ENCODE assay signal across 13 mouse cellular contexts in genomic region chr9:118737124-118737523, GRCm38 (mm10).
DNase-seq lines count a peak whose midpoint lies in the region; ATAC-seq and TF ChIP-seq lines count a peak whose summit lies in the region.
"Had no signal": no experiment of that assay in that cellular context is flagged by ENCODE, and none has a peak within 500 bp of the region (broad histone marks: within the 10 kb centered on the region; RNA-seq: fewer than 3 reads in every experiment).

No protein-coding gene starts in this region.

- H3K27me3 ChIP-seq in kidney, adult 2 months (replicated peaks; ENCODE audit: control insufficient read depth, insufficient read depth, low read length): no peaks in the 10 kb centered on the region
- H3K27me3 ChIP-seq in kidney, embryonic 14.5 days (ENCODE audit: control insufficient read depth, insufficient read depth, low read length): no peaks in the 10 kb centered on the region

- H3K9ac ChIP-seq in kidney, embryonic 14.5 days (ENCODE audit: low read depth, low read length): no peak overlapping the region

- H3K27ac ChIP-seq in kidney, adult 2 months (ENCODE audit: insufficient read depth, low read depth, low read length): peak overlapping the region; percentile 53; the same call in 1 of the 2 replicates
- H3K27ac ChIP-seq in kidney, embryonic 14.5 days (ENCODE audit: low read depth, low read length): no peak overlapping the region
- H3K27ac ChIP-seq: macrophage had no signal

- no peak for TF ChIP-seq CTCF in kidney, adult 2 months (conservative IDR thresholded peaks at IDR 0.05; ENCODE audit: insufficient read depth, insufficient read length, low read depth, low read length)

- H3K4me1 ChIP-seq in kidney, adult 2 months (ENCODE audit: control insufficient read depth, insufficient read depth, low read length): 0 out of 2 replicates have a peak, but pooled peaks cover 2% of the 10 kb centered on the region
- no peaks in the 10 kb centered on the region for H3K4me1 ChIP-seq in kidney, embryonic 14.5 days (ENCODE audit: control insufficient read depth, insufficient read depth, low read length)

- TF ChIP-seq POLR2A in kidney, adult 2 months (IDR thresholded peaks at IDR 0.05; ENCODE audit: low read depth, low read length): no peak

- intact Hi-C loops in gastrocnemius, postnatal 36 days (cut with DNase I): no loop called here

- peak; percentile 39 for DNase-seq in gastrocnemius, adult 18-20 months (ENCODE audit: low spot score)
- DNase-seq in gastrocnemius, postnatal 36 days: no peak
- DNase-seq in kidney, adult 2 months: no peak
- DNase-seq in urinary bladder, postnatal 36 days (ENCODE audit: low spot score in 2 of 2): peak; percentile 6 to 7
- DNase-seq in urinary bladder, postnatal 10 days (ENCODE audit: low spot score): no peak
- no peak for DNase-seq in right cerebral cortex, adult 18-20 months
- no peak for DNase-seq in neural tube, embryonic 10.5 days (ENCODE audit: extremely low spot score, low spot score)
- DNase-seq: cerebellum, adult 11 months; right cerebral cortex, postnatal 14 days had no signal

- H3K4me3 ChIP-seq in kidney, adult 2 months (ENCODE audit: insufficient read depth, low read depth, low read length): no peak overlapping the region
- H3K4me3 ChIP-seq in kidney, embryonic 14.5 days (ENCODE audit: low read length): no peak overlapping the region

- no peaks in the 10 kb centered on the region for H3K36me3 ChIP-seq in kidney, adult 2 months (ENCODE audit: control insufficient read depth, insufficient read depth, low read length)
- H3K36me3 ChIP-seq in kidney, embryonic 14.5 days (ENCODE audit: control insufficient read depth, insufficient read depth, low read length): no peaks in the 10 kb centered on the region
- H3K36me3 ChIP-seq: G1E had no signal

- WGBS in kidney, adult 2 months: 66% methylated on average over 2 of the region's 2 CpGs
- WGBS in kidney, embryonic 14.5 days: 72% methylated on average over 2 of the region's 2 CpGs

- no peaks in the 10 kb centered on the region for H3K9me3 ChIP-seq in kidney, embryonic 14.5 days (ENCODE audit: control insufficient read depth, low read length)

- H3K4me2 ChIP-seq in kidney, embryonic 14.5 days (replicated peaks; ENCODE audit: low read depth, low read length): no peak overlapping the region

- no peak for ATAC-seq in kidney, embryonic 14.5 days (ENCODE audit: low FRiP score, low TSS enrichment)
- ATAC-seq: midbrain, embryonic 16.5 days had no signal

Comparison
In these comparisons a context has a peak if more than half of its experiments do, and no peak if none do; other contexts are left out.
1. DNase-seq: peak in gastrocnemius, adult 18-20 months (single experiment) and urinary bladder, postnatal 36 days (2 of 2); none in gastrocnemius, postnatal 36 days (0 of 2), kidney, adult 2 months (single experiment), urinary bladder, postnatal 10 days (single experiment), right cerebral cortex, adult 18-20 months (single experiment) and neural tube, embryonic 10.5 days (single experiment).